Comparison of ENCODE assay signal across 9 mouse cellular contexts in the genomic region with DNA sequence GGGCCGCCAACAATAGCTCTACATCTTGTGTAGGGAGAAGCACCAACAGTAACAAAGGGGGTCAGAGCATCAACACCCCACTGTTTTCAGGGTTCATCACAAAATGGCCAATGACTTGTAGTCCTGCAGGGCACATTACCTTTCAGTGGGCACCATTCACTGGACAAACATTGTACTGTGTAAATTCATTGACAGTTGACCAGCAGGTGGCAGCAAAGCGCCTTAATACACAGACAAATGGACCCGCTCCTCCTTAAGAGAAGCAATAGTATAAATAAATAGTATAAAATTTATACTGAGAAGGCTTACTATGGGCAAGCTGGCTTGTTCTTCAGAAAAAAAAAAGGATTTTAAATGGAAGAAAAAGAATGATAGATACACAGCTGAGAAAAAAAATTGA. TPM values are rescaled to one million over a fixed set of nuclear protein-coding genes. Genes with fewer than 3 reads are reported as not detected.
DNase-seq lines count a peak whose midpoint lies in the region; ATAC-seq and TF ChIP-seq lines count a peak whose summit lies in the region.
"Had no signal": no experiment of that assay in that cellular context is flagged by ENCODE, and none has a peak within 500 bp of the region (broad histone marks: within the 10 kb centered on the region; RNA-seq: fewer than 3 reads in every experiment).

No protein-coding gene starts in this region.

- no peak overlapping the region for H3K27ac ChIP-seq in left cerebral cortex, adult 2 months
- H3K27ac ChIP-seq in embryonic facial prominence, embryonic 14.5 days (replicated peaks; ENCODE audit: low read depth, low read length), result no peak overlapping the region
- H3K27ac ChIP-seq in limb, embryonic 10.5 days, result no peak overlapping the region

- intact Hi-C loops in left cerebral cortex, adult 2 months (cut with DNase I), result no loop called here
- intact Hi-C loops in left cerebral cortex, postnatal 36 days (cut with DNase I), result no loop called here

- H3K4me1 ChIP-seq in embryonic facial prominence, embryonic 14.5 days (ENCODE audit: control insufficient read depth, insufficient read depth, low read length), result no peaks in the 10 kb centered on the region
- H3K4me1 ChIP-seq in limb, embryonic 10.5 days, result no peaks in the 10 kb centered on the region

- H3K4me3 ChIP-seq in left cerebral cortex, adult 2 months, result no peak overlapping the region
- H3K4me3 ChIP-seq in embryonic facial prominence, embryonic 14.5 days (ENCODE audit: low read depth, low read length), result no peak overlapping the region
- H3K4me3 ChIP-seq in limb, embryonic 10.5 days, result no peak overlapping the region
- H3K4me3 ChIP-seq: myocyte had no signal

- TF ChIP-seq CTCF in left cerebral cortex, adult 2 months (IDR thresholded peaks at IDR 0.05), result peak; percentile 65

- DNase-seq in CD4-positive, CD25-positive, alpha-beta regulatory T cell, adult 2 months (ENCODE audit: low read depth, low spot score), result peak; percentile 83
- peak in 1 of 2 experiments; percentile 45 for DNase-seq in left cerebral cortex, adult 2 months (ENCODE audit: extremely low spot score in 1 of 2, low spot score in 2 of 2)
- DNase-seq in left cerebral cortex, postnatal 36 days (ENCODE audit: low spot score in 2 of 2), result no peak
- peak; percentile 79 for DNase-seq in adrenal gland, postnatal 14 days
- DNase-seq in embryonic facial prominence, embryonic 14.5 days (ENCODE audit: low spot score), result peak; percentile 77
- DNase-seq in limb, embryonic 10.5 days (ENCODE audit: low spot score), result peak; percentile 71

- WGBS in embryonic facial prominence, embryonic 14.5 days, result 45% methylated on average over 3 of the region's 3 CpGs
- 53% methylated on average over 3 of the region's 3 CpGs for WGBS in limb, embryonic 10.5 days

- no peaks in the 10 kb centered on the region for H3K27me3 ChIP-seq in embryonic facial prominence, embryonic 14.5 days (replicated peaks; ENCODE audit: control insufficient read depth, insufficient read depth, low read length)
- no peaks in the 10 kb centered on the region for H3K27me3 ChIP-seq in limb, embryonic 10.5 days (ENCODE audit: low read depth, poor library complexity, severe bottlenecking)

- no peak for ATAC-seq in CD4-positive, CD25-positive, alpha-beta regulatory T cell, adult 4 months
- ATAC-seq in embryonic facial prominence, embryonic 14.5 days (ENCODE audit: low read depth), result no peak
- ATAC-seq in neutrophil, adult 5-6 weeks (ENCODE audit: extremely low read depth, insufficient number of reproducible peaks, low FRiP score, poor library complexity, severe bottlenecking), result peak; percentile 67; the same call in 1 of the 2 replicates

- H3K36me3 ChIP-seq in embryonic facial prominence, embryonic 14.5 days (ENCODE audit: control insufficient read depth, insufficient read depth, low read length), result no peaks in the 10 kb centered on the region
- no peaks in the 10 kb centered on the region for H3K36me3 ChIP-seq in limb, embryonic 10.5 days

- H3K4me2 ChIP-seq in embryonic facial prominence, embryonic 14.5 days (ENCODE audit: low read depth, low read length), result no peak overlapping the region

- peaks cover 4% of the 10 kb centered on the region; the same call in 1 of the 2 replicates for H3K9me3 ChIP-seq in embryonic facial prominence, embryonic 14.5 days (ENCODE audit: control insufficient read depth, low read length)
- no peaks in the 10 kb centered on the region for H3K9me3 ChIP-seq in limb, embryonic 10.5 days (replicated peaks)

- no peak overlapping the region for H3K9ac ChIP-seq in embryonic facial prominence, embryonic 14.5 days (ENCODE audit: low read depth, low read length)

RNA-seq across cellular contexts. Expression of gene Ncoa6, which starts 8.3 kb away (rescaled TPM):
- 10 to 100 TPM; 10.8 to 14.2 TPM for polyA plus RNA-seq in CD4-positive, CD25-positive, alpha-beta regulatory T cell, adult 4 months (2017; shearing (Covaris generic))
- total RNA-seq in left cerebral cortex, adult 2 months (2021), result 10 to 100 TPM; 63.2 to 68.7 TPM
- 10 to 100 TPM; 60.7 to 71.5 TPM for total RNA-seq in left cerebral cortex, postnatal 36 days (2021)
- 39.5 and 43.5 TPM in 2 replicates for total RNA-seq in adrenal gland, postnatal 14 days (2021)
- 23.0 and 27.4 TPM in 2 replicates for polyA plus RNA-seq in embryonic facial prominence, embryonic 14.5 days (2014; fragmentation: Nextera tagmentation; extraction: Ambion mirVana)
- polyA plus RNA-seq in limb, embryonic 10.5 days (2016; fragmentation: Nextera tagmentation; extraction: Ambion mirVana), result 19.6 and 21.1 TPM in 2 replicates
- total RNA-seq in neutrophil, adult 5-6 weeks (2017), result 28.5 and 33.2 TPM in 2 replicates

RNA-seq across cellular contexts. Expression of gene Acss2, which starts 35.7 kb away (rescaled TPM):
- polyA plus RNA-seq in CD4-positive, CD25-positive, alpha-beta regulatory T cell, adult 4 months (2017; shearing (Covaris generic)), result 10 to 100 TPM; 16.1 to 17.6 TPM
- 10 to 100 TPM; 56.2 to 61.6 TPM for total RNA-seq in left cerebral cortex, adult 2 months (2021)
- total RNA-seq in left cerebral cortex, postnatal 36 days (2021), result 10 to 100 TPM; 60.1 to 61.2 TPM
- total RNA-seq in adrenal gland, postnatal 14 days (2021), result 30.1 and 34.5 TPM in 2 replicates
- 15.3 and 15.8 TPM in 2 replicates for polyA plus RNA-seq in embryonic facial prominence, embryonic 14.5 days (2014; fragmentation: Nextera tagmentation; extraction: Ambion mirVana)
- 5.3 and 9.2 TPM in 2 replicates for polyA plus RNA-seq in limb, embryonic 10.5 days (2016; fragmentation: Nextera tagmentation; extraction: Ambion mirVana)
- total RNA-seq in neutrophil, adult 5-6 weeks (2017), result 24.4 and 25.8 TPM in 2 replicates

RNA-seq across cellular contexts. Expression of gene Ggt7, which starts 36.0 kb away (rescaled TPM):
- polyA plus RNA-seq in CD4-positive, CD25-positive, alpha-beta regulatory T cell, adult 4 months (2017; shearing (Covaris generic)), result 10 to 100 TPM; 15.7 to 28.5 TPM
- total RNA-seq in left cerebral cortex, adult 2 months (2021), result 100 to 1,000 TPM; 124 to 126 TPM
- total RNA-seq in left cerebral cortex, postnatal 36 days (2021), result 100 to 1,000 TPM; 114 to 121 TPM
- total RNA-seq in adrenal gland, postnatal 14 days (2021), result 3.8 and 6.7 TPM in 2 replicates
- 6.1 and 8.7 TPM in 2 replicates for polyA plus RNA-seq in embryonic facial prominence, embryonic 14.5 days (2014; fragmentation: Nextera tagmentation; extraction: Ambion mirVana)
- polyA plus RNA-seq in limb, embryonic 10.5 days (2016; fragmentation: Nextera tagmentation; extraction: Ambion mirVana), result 1.6 and 3.2 TPM in 2 replicates
- not detected in 2 replicates for total RNA-seq in neutrophil, adult 5-6 weeks (2017)

Comparison
In these comparisons a context has a peak if more than half of its experiments do, and no peak if none do; other contexts are left out.
1. DNase-seq: peak in CD4-positive, CD25-positive, alpha-beta regulatory T cell, adult 2 months (single experiment), adrenal gland, postnatal 14 days (single experiment), embryonic facial prominence, embryonic 14.5 days (single experiment) and limb, embryonic 10.5 days (single experiment); none in left cerebral cortex, postnatal 36 days (0 of 2).
2. RNA of gene Ggt7, which starts 36.0 kb away (total RNA-seq): 124 to 126 TPM in left cerebral cortex, adult 2 months and 114 to 121 TPM in left cerebral cortex, postnatal 36 days; 3.8 to 6.7 TPM in adrenal gland, postnatal 14 days and not detected in neutrophil, adult 5-6 weeks; every median in the first group is over 10 times any median in the second.